Mouse (Mus musculus): ENCODE results near the gene Drc7. TPM values are rescaled to one million over a fixed set of nuclear protein-coding genes. Genes with fewer than 3 reads are reported as not detected.

Drc7 gene
- polyA plus RNA-seq, 1 experiment from 2014 or later, result not detected

- ATAC-seq (ENCODE audit: insufficient number of reproducible peaks, insufficient read depth, low FRiP score, low read depth), result no peak
- peaks cover 76% of the 10 kb centered on the region for H3K36me3 ChIP-seq (ENCODE audit: control insufficient read depth, insufficient read depth, low read length)
- H3K4me1 ChIP-seq (ENCODE audit: control insufficient read depth in 2 of 2, insufficient read depth in 2 of 2, low read length in 2 of 2), result no peaks in the 10 kb centered on the region
- no peak overlapping the region for H3K4me2 ChIP-seq (ENCODE audit: low read length)
- no peak overlapping the region for H3K27ac ChIP-seq (replicated peaks in 1 of 2; ENCODE audit: control insufficient read depth in 1 of 2, insufficient read depth in 1 of 2, low read depth in 2 of 2, low read length in 2 of 2)
- no peaks in the 10 kb centered on the region for H3K9me3 ChIP-seq (ENCODE audit: control insufficient read depth, low read length)
- WGBS, result 62% methylated on average over 4 of the region's 4 CpGs
- no peak overlapping the region for H3K9ac ChIP-seq (ENCODE audit: low read length)
- no peaks in the 10 kb centered on the region for H3K27me3 ChIP-seq (ENCODE audit: control insufficient read depth, insufficient read depth, low read length)
- H3K4me3 ChIP-seq (ENCODE audit: control insufficient read depth in 1 of 2, insufficient read depth in 1 of 2, low read depth in 1 of 2, low read length in 2 of 2), result no peak overlapping the region
Measured at GRCm38 (mm10) chr8:95101972-95102371, 47.1 kb downstream of the Drc7 start.

GRCm38 (mm10) chr8:95107306-95107705 is 52.4 kb downstream of the Drc7 start:
- ATAC-seq (ENCODE audit: insufficient number of reproducible peaks, insufficient read depth, low FRiP score, low read depth), result no peak
- Histone ChIP-seq H3K36me3 (ENCODE audit: control insufficient read depth, insufficient read depth, low read length) (peaks cover 52% of the 10 kb centered on the region), H3K27ac (replicated peaks in 1 of 2; ENCODE audit: control insufficient read depth in 1 of 2, insufficient read depth in 1 of 2, low read depth in 2 of 2, low read length in 2 of 2) (no peak overlapping the region), H3K9me3 (ENCODE audit: control insufficient read depth, low read length) (no peaks in the 10 kb centered on the region), H3K27me3 (ENCODE audit: control insufficient read depth, insufficient read depth, low read length) (no peaks in the 10 kb centered on the region), H3K4me1 (ENCODE audit: control insufficient read depth in 2 of 2, insufficient read depth in 2 of 2, low read length in 2 of 2) (no peaks in the 10 kb centered on the region), H3K4me3 (ENCODE audit: control insufficient read depth in 1 of 2, insufficient read depth in 1 of 2, low read depth in 1 of 2, low read length in 2 of 2) (no peak overlapping the region), H3K9ac (ENCODE audit: low read length) (no peak overlapping the region), H3K4me2 (ENCODE audit: low read length) (no peak overlapping the region)
- WGBS, result 91% methylated on average over 13 of the region's 13 CpGs

- no peaks in the 10 kb centered on the region for H3K4me1 ChIP-seq (ENCODE audit: control insufficient read depth in 2 of 2, insufficient read depth in 2 of 2, low read length in 2 of 2)
- WGBS, result 87% methylated on average over 3 of the region's 3 CpGs
- no peak for ATAC-seq (ENCODE audit: insufficient number of reproducible peaks, insufficient read depth, low FRiP score, low read depth)
Measured at GRCm38 (mm10) chr8:95112594-95112993, 57.7 kb downstream of the Drc7 start.

DNA sequence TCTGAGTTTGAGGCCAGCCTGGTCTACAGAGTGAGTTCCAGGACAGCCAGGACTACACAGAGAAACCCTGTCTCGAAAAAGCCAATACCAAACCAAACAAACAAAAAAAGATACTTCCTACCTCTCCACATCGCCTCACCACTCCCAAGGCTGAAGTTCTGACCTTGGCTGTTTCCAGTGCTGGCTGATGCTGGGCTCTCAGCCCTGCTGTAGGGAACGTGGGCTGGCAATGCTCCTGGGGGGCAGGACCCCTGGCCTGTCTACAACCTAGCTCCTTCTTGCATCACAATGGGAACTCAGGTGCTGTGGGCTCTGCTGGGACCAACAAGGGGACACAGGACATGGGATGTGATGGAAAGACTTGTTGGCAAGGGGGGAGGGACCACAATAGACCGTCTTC is 58.2 kb downstream of the Drc7 start:
- Histone ChIP-seq H3K27ac (replicated peaks in 1 of 2; ENCODE audit: control insufficient read depth in 1 of 2, insufficient read depth in 1 of 2, low read depth in 2 of 2, low read length in 2 of 2) (no peak overlapping the region), H3K4me1 (ENCODE audit: control insufficient read depth in 2 of 2, insufficient read depth in 2 of 2, low read length in 2 of 2) (no peaks in the 10 kb centered on the region)
- WGBS, result 78% methylated on average over 4 of the region's 4 CpGs

More at GRCm38 (mm10) chr8:95112594-95112993, 57.7 kb downstream of the Drc7 start:
- no peak overlapping the region for H3K27ac ChIP-seq (replicated peaks in 1 of 2; ENCODE audit: control insufficient read depth in 1 of 2, insufficient read depth in 1 of 2, low read depth in 2 of 2, low read length in 2 of 2)
- no peak overlapping the region for H3K4me2 ChIP-seq (ENCODE audit: low read length)
- H3K27me3 ChIP-seq (ENCODE audit: control insufficient read depth, insufficient read depth, low read length), result no peaks in the 10 kb centered on the region
- peaks cover 21% of the 10 kb centered on the region for H3K36me3 ChIP-seq (ENCODE audit: control insufficient read depth, insufficient read depth, low read length)
- H3K9ac ChIP-seq (ENCODE audit: low read length), result no peak overlapping the region
- H3K9me3 ChIP-seq (ENCODE audit: control insufficient read depth, low read length), result no peaks in the 10 kb centered on the region
- H3K4me3 ChIP-seq (ENCODE audit: control insufficient read depth in 1 of 2, insufficient read depth in 1 of 2, low read depth in 1 of 2, low read length in 2 of 2), result no peak overlapping the region

DNA sequence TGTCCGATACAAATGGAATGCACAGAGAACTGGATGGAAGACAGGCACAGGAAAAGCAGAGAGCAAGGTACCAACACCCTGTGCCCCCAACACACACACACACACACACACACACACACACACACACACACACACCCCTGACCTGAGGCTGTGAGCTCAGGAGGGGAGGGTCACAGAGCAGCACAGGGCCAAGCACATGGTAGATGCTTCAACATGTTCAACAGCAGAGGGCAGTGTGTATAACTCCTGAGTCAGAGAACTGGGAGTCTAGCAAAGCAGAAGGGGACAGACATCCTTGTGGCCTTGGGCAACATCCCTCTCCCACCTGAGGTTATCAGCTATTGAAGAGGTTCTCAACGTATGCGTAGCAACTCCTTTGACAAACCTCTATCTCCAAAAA is 58.8 kb downstream of the Drc7 start:
- H3K4me2 ChIP-seq (ENCODE audit: low read length), result no peak overlapping the region

More for the DNA sequence above, 58.2 kb downstream of the Drc7 start:
- ATAC-seq (ENCODE audit: insufficient number of reproducible peaks, insufficient read depth, low FRiP score, low read depth), result no peak
- H3K4me2 ChIP-seq (ENCODE audit: low read length), result no peak overlapping the region
- H3K9ac ChIP-seq (ENCODE audit: low read length), result no peak overlapping the region
- H3K9me3 ChIP-seq (ENCODE audit: control insufficient read depth, low read length), result no peaks in the 10 kb centered on the region
- H3K4me3 ChIP-seq (ENCODE audit: control insufficient read depth in 1 of 2, insufficient read depth in 1 of 2, low read depth in 1 of 2, low read length in 2 of 2), result no peak overlapping the region
- peaks cover 16% of the 10 kb centered on the region; the same call in 1 of the 2 replicates for H3K36me3 ChIP-seq (ENCODE audit: control insufficient read depth, insufficient read depth, low read length)
- H3K27me3 ChIP-seq (ENCODE audit: control insufficient read depth, insufficient read depth, low read length), result no peaks in the 10 kb centered on the region

GRCm38 (mm10) chr8:95123455-95123854 is 68.6 kb downstream of the Drc7 start:
- Histone ChIP-seq H3K4me2 (ENCODE audit: low read length) (no peak overlapping the region), H3K4me1 (ENCODE audit: control insufficient read depth in 2 of 2, insufficient read depth in 2 of 2, low read length in 2 of 2) (peaks cover 0 to 2% of the 10 kb centered on the region in 2 experiments; a peak in 1 of 4 replicates), H3K9ac (ENCODE audit: low read length) (no peak overlapping the region), H3K27me3 (ENCODE audit: control insufficient read depth, insufficient read depth, low read length) (no peaks in the 10 kb centered on the region), H3K27ac (replicated peaks in 1 of 2; ENCODE audit: control insufficient read depth in 1 of 2, insufficient read depth in 1 of 2, low read depth in 2 of 2, low read length in 2 of 2) (no peak overlapping the region), H3K9me3 (ENCODE audit: control insufficient read depth, low read length) (no peaks in the 10 kb centered on the region), H3K4me3 (ENCODE audit: control insufficient read depth in 1 of 2, insufficient read depth in 1 of 2, low read depth in 1 of 2, low read length in 2 of 2) (no peak overlapping the region), H3K36me3 (ENCODE audit: control insufficient read depth, insufficient read depth, low read length) (peaks cover 13% of the 10 kb centered on the region; the same call in 1 of the 2 replicates)
- WGBS, result 87% methylated on average over 5 of the region's 5 CpGs
- no peak for ATAC-seq (ENCODE audit: insufficient number of reproducible peaks, insufficient read depth, low FRiP score, low read depth)

More for the DNA sequence above, 58.8 kb downstream of the Drc7 start:
- Histone ChIP-seq H3K4me3 (ENCODE audit: control insufficient read depth in 1 of 2, insufficient read depth in 1 of 2, low read depth in 1 of 2, low read length in 2 of 2) (no peak overlapping the region), H3K27ac (replicated peaks in 1 of 2; ENCODE audit: control insufficient read depth in 1 of 2, insufficient read depth in 1 of 2, low read depth in 2 of 2, low read length in 2 of 2) (no peak overlapping the region), H3K9me3 (ENCODE audit: control insufficient read depth, low read length) (no peaks in the 10 kb centered on the region), H3K27me3 (ENCODE audit: control insufficient read depth, insufficient read depth, low read length) (no peaks in the 10 kb centered on the region), H3K36me3 (ENCODE audit: control insufficient read depth, insufficient read depth, low read length) (peaks cover 10% of the 10 kb centered on the region; the same call in 1 of the 2 replicates), H3K4me1 (ENCODE audit: control insufficient read depth in 2 of 2, insufficient read depth in 2 of 2, low read length in 2 of 2) (no peaks in the 10 kb centered on the region), H3K9ac (ENCODE audit: low read length) (no peak overlapping the region)
- ATAC-seq (ENCODE audit: insufficient number of reproducible peaks, insufficient read depth, low FRiP score, low read depth), result no peak
- 57% methylated on average over 3 of the region's 3 CpGs for WGBS

DNA sequence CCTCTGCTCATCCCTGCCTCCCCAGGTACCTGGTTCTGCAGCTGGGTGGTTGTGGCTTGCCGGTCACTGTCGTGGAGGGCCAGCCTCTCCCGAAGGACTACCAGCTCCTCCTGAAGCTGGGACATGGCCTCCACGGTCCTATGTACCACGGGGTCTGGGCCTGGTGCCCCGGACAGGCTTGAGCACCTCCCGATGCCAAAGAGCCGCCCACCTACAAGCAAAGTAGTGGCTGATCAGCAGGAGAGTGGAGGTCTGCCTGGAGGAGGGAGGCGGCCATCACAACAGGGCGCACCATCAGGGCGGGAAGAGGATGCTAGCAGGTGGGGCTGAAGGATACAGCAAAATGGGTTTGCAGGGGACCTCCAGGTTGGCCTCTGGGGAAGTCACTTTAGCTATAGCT is 71.6 kb downstream of the Drc7 start:
- no peak overlapping the region for H3K4me2 ChIP-seq (ENCODE audit: low read length)
- ATAC-seq (ENCODE audit: insufficient number of reproducible peaks, insufficient read depth, low FRiP score, low read depth), result no peak
- H3K27ac ChIP-seq (replicated peaks in 1 of 2; ENCODE audit: control insufficient read depth in 1 of 2, insufficient read depth in 1 of 2, low read depth in 2 of 2, low read length in 2 of 2), result no peak overlapping the region
- H3K9ac ChIP-seq (ENCODE audit: low read length), result no peak overlapping the region
- no peaks in the 10 kb centered on the region for H3K27me3 ChIP-seq (ENCODE audit: control insufficient read depth, insufficient read depth, low read length)
- H3K4me3 ChIP-seq (ENCODE audit: control insufficient read depth in 1 of 2, insufficient read depth in 1 of 2, low read depth in 1 of 2, low read length in 2 of 2), result no peak overlapping the region
- 85% methylated on average over 11 of the region's 11 CpGs for WGBS
- H3K4me1 ChIP-seq (ENCODE audit: control insufficient read depth in 2 of 2, insufficient read depth in 2 of 2, low read length in 2 of 2), result peaks cover 0 to 4% of the 10 kb centered on the region in 2 experiments; a peak in 2 of 4 replicates
- H3K9me3 ChIP-seq (ENCODE audit: control insufficient read depth, low read length), result no peaks in the 10 kb centered on the region
- H3K36me3 ChIP-seq (ENCODE audit: control insufficient read depth, insufficient read depth, low read length), result peaks cover 18% of the 10 kb centered on the region; the same call in 1 of the 2 replicates

GRCm38 (mm10) chr8:95127658-95128057 is 72.8 kb downstream of the Drc7 start:
- WGBS, result 73% methylated on average over 9 of the region's 9 CpGs
- Histone ChIP-seq H3K27me3 (ENCODE audit: control insufficient read depth, insufficient read depth, low read length) (no peaks in the 10 kb centered on the region), H3K9ac (ENCODE audit: low read length) (no peak overlapping the region), H3K4me2 (ENCODE audit: low read length) (no peak overlapping the region), H3K9me3 (ENCODE audit: control insufficient read depth, low read length) (no peaks in the 10 kb centered on the region), H3K4me1 (ENCODE audit: control insufficient read depth in 2 of 2, insufficient read depth in 2 of 2, low read length in 2 of 2) (peaks cover 0 to 2% of the 10 kb centered on the region in 2 experiments; a peak in 2 of 4 replicates), H3K4me3 (ENCODE audit: control insufficient read depth in 1 of 2, insufficient read depth in 1 of 2, low read depth in 1 of 2, low read length in 2 of 2) (no peak overlapping the region), H3K27ac (replicated peaks in 1 of 2; ENCODE audit: control insufficient read depth in 1 of 2, insufficient read depth in 1 of 2, low read depth in 2 of 2, low read length in 2 of 2) (no peak overlapping the region), H3K36me3 (ENCODE audit: control insufficient read depth, insufficient read depth, low read length) (peaks cover 28% of the 10 kb centered on the region)
- no peak for ATAC-seq (ENCODE audit: insufficient number of reproducible peaks, insufficient read depth, low FRiP score, low read depth)

All from heart, embryonic 14.5 days (tissue).